Mouse (Mus musculus) bone marrow macrophage, adult 2 months (primary cell): Measurements from ENCODE around the gene Parva.

Experiments
- CTCF ChIP-seq: IDR thresholded peaks from 2 replicates; pipeline ENCODE4 v1.5.1; 2012; ENCODE audit warnings: low read depth, mild to moderate bottlenecking, low read length, moderate library complexity
- POLR2A ChIP-seq: IDR thresholded peaks from 2 replicates; pipeline ENCODE4 v1.6.1; 2012; ENCODE audit warnings: mild to moderate bottlenecking, low read depth, low read length, borderline replicate concordance

GRCm38 (mm10) chr7:112444152-112444984 is 17.1 kb downstream of the Parva start:
- TF ChIP-seq CTCF: no peak
- TF ChIP-seq POLR2A: no peak
